Mouse (Mus musculus): Measurements from ENCODE around the gene Gm10974.

Gene Gm10974

DNA sequence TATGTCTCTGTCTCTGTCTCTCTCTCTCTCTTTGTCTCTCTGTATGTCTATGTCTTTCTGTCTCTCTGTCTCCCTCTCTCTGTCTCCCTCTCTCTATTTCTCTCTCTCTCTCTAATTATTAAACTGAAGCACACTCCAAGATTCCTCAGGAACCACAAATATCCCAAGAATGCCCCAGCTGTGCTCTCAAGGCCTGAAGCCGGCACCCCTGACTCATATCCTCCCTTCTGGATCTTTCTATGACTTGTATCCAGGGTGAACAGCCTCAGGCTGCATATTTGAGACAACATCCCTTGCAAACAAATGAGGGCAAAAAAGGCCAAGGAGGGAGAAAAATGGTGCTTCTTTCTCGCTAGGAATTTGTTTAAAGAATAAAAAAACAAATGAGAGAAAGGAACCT lies at the start of gene Gm10974:
Gm10974 (plus strand) TSS at position 2 of the 400 bp plus-strand sequence.
- DNase-seq (ENCODE audit: low spot score in 2 of 2) = no peak

GRCm38 (mm10) chr7:66318147-66318546 lies 47.6 kb upstream of the Gm10974 start:
- no peak for DNase-seq (ENCODE audit: low spot score in 2 of 2)

DNA sequence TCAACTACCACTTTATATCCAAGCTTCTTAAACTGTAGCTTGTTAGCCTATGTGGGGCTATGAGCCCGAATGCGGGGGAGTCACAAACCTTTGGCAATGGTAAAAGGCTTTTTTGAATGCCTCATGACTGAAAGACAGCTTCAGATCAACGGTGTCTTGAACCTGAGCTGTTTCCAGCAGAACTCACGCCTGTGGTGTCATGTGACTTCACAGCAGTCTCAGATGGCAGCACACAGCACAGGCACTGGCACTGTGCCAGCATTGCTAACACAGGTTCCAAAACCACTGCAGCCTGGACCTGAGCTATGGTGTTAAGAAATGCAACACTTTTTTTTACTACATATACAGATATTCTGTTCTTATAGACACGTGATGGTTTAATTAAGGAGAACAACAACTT lies 44.7 kb upstream of the Gm10974 start:
- DNase-seq (ENCODE audit: low spot score in 2 of 2) = no peak

- no peak for DNase-seq (ENCODE audit: low spot score in 2 of 2)
These were observed 42.3 kb upstream of the Gm10974 start for GRCm38 (mm10) chr7:66323252-66324015.

DNA sequence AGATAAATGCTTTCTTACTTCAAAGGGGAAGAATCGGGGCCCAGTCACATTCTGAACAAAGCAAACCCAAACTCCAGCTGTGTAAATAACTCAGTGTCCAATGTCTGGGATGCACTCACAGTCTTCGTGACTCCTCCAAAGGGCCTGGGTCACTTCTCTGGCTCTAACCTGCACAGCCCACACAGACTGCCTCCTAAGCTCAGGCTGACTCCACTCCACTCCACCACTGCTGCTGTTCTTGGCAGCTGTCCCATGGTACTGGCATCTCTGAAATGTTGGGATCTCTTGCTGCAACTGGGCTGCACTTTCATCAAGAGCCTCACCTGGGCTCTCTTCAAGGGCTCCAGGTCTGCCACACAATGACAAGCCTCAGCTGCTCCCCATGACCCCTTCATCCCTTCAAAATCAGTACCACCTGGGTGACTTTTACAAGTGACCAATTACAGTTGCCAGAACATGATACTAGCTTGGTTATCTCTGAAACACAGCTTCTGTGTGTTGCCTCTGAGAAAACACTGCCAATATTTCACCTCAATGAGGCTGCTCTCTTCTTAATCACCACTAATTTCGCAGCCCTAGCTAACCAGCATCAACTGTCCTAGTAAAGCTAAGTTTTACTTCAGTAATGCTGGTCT lies 40.2 kb upstream of the Gm10974 start:
- no peak for DNase-seq (ENCODE audit: low spot score in 2 of 2)

- DNase-seq (ENCODE audit: low spot score in 2 of 2) = no peak
These were observed 38.2 kb upstream of the Gm10974 start for GRCm38 (mm10) chr7:66327516-66327915.

DNA sequence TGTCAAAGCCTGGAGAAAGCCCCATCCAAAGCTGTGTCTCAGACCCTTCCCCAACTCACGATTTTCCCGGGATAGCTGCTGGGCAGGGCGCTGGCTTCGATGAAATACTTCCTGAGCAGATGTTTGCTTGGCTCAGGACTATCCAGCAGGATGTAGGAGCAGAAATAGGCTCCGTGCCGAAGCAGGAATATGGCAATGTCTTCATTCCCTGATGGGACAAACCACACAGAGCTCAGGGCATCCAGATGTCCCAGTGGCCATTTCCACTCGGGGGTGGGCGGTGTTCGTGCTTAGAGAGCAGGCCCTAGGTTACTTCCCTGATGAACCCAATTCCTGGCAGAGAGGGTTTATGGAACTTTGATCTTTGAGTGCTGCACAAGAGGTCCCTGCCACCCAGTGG lies 35.1 kb upstream of the Gm10974 start:
- no peak for DNase-seq (ENCODE audit: low spot score in 2 of 2)

GRCm38 (mm10) chr7:66332340-66332739 lies 33.4 kb upstream of the Gm10974 start:
- DNase-seq (ENCODE audit: low spot score in 2 of 2) = no peak

GRCm38 (mm10) chr7:66333906-66334500 lies 31.7 kb upstream of the Gm10974 start:
- no peak for DNase-seq (ENCODE audit: low spot score in 2 of 2)

GRCm38 (mm10) chr7:66336955-66337354 lies 28.8 kb upstream of the Gm10974 start:
- DNase-seq (ENCODE audit: low spot score in 2 of 2) = no peak

GRCm38 (mm10) chr7:66339625-66340024 lies 26.1 kb upstream of the Gm10974 start:
- no peak for DNase-seq (ENCODE audit: low spot score in 2 of 2)

DNA sequence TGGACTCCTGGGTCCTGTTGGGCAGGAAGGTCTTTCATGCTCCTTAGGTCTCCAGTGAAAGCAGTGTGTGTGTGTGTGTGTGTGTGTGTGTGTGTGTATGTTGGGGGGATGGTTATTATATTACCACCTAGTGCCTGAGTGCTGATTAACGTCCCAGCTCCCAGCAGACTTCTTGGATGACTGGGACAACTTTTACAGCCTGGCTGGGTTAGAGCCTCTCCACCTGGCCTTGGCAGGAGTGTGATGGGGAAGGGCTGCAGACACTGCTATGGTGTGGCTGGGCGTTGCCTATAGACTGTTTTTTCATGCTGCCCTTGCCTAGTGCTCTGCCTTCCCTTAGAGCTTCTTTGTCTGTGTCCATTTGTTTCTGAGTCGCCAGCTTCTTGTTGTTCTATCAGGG lies 25.7 kb upstream of the Gm10974 start:
- no peak for DNase-seq (ENCODE audit: low spot score in 2 of 2)

DNA sequence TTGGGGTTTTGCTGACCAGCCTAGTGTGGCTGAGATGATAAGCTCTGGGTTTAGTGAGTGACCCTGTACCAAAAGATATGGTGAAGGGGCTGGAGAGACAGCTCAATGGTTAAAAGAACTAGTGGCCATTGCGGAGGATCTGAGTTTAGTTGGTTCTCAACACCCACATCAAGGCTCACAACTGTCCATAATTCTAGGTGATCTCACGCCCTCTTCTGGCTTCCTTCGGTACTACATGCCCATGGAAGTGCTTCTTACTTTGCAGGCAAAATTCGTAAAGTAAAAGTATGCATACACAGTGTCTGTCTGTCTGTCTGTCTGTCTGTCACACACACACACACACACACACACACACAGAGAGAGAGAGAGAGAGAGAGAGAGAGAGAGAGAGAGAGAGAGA lies 23.4 kb upstream of the Gm10974 start:
- no peak for DNase-seq (ENCODE audit: low spot score in 2 of 2)

GRCm38 (mm10) chr7:66342831-66343230 lies 22.9 kb upstream of the Gm10974 start:
- DNase-seq (ENCODE audit: low spot score in 2 of 2) = no peak

DNA sequence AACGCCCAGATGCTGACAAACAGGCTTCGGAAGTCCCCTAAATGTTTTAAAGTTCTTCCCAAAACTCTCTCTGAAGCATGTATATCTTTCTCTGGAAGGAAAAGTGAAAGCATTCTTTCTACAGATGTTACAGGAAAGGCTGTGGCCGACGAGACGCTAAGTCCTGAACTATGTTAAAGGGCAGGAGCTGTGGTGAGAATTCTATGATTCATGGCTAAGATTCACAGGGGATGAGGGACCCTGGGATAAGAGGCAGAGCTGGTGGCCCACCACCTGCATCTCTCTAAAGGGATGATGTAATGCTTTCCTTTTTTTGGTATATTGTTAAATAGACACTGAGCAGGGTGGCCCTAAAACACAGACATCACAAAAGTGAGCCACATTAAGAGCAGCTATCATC lies 22.4 kb upstream of the Gm10974 start:
- no peak for DNase-seq (ENCODE audit: low spot score in 2 of 2)

DNA sequence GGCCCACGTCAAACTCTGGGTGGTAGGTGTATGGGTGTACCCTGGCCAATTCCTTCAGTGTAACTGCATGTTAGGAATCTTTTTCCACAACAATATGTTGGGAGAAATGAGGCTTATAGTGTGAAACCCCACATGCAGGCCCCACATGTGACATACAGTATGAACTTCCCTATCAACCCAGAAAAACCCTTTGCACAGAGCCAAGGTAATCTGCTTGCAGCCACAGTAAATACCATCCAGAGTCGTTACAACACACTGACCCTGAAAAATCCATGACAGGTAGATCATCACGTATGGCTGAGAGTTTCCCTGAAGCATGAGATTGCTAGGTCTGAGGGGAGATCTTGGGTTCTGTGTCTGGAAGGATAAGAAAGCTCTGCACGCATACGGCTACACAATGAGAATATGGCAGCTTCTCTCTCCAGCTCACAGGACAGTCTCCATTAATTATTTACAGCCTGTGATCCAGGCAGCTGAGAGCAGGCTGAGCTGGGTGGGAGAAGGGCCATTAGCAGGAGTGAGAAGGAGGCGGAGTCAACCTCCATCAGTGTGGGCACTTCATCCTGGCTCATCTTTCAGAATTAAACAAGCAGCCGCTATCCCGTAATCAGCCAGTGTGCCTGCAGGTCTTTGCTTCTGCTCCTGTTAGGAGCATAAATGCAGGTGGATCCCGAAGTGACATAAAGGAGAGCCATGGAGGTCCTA lies 18.6 kb upstream of the Gm10974 start:
- DNase-seq (ENCODE audit: low spot score in 2 of 2) = no peak

- no peak for DNase-seq (ENCODE audit: low spot score in 2 of 2)
These were observed 17.1 kb upstream of the Gm10974 start for GRCm38 (mm10) chr7:66348588-66348987.

DNA sequence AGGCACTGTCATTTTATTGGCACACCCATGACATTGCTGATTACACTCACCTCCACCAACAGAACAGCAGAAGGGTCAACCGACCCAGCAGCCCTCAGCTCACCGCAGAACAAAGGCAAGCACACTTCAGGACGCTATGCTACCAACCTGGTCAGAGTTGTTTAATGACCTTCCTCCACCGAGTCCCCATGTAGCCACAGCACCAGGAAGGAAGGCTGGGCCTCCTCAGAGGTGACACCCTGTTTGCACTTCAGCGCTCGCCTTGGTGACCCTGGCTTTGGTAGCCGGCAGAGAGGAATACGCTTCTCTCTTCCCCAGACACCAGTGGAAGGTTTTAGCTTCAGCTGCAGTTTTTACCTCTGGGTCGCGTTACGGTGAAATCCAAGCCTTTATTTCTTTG lies 16.0 kb upstream of the Gm10974 start:
- DNase-seq (ENCODE audit: low spot score in 2 of 2) = no peak

DNA sequence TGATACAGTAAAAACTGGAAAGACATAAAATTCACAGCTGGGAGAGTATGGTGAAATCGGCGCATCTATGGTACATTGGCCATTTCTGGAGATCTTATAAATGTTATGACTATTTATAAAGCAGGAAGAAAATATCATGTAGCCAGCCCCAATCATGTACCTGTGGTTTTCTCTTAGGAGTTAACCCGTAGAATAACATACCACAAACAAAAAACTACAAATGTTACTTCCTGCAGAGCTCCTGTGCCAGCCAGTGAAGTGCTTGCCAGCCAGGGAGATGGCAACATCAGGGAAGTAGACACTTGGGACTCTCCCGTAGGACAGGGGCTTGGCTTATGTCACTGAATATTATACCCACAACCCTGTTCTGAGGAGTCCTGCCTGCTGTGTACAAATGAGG lies 14.6 kb upstream of the Gm10974 start:
- DNase-seq (ENCODE audit: low spot score in 2 of 2) = no peak

DNA sequence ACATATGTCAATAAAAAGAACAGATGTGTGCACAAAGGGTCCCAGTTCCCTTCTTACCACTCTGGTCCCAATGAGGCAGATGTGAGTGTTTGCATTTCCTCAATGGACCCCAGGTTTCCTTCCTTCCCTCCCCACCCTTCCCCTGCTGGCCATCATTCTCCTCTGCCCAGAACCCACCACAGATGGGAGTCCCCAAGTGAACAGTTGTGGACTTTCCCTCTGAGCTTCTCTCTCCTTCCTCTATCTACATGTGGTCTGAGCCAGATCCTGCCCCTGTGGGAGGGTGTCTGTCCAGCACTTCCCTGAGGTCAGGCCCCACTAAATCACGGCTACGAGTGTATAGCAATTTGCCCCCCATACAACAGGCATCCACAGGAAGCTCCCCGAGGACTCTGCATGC lies 10.8 kb upstream of the Gm10974 start:
- no peak for DNase-seq (ENCODE audit: low spot score in 2 of 2)

DNA sequence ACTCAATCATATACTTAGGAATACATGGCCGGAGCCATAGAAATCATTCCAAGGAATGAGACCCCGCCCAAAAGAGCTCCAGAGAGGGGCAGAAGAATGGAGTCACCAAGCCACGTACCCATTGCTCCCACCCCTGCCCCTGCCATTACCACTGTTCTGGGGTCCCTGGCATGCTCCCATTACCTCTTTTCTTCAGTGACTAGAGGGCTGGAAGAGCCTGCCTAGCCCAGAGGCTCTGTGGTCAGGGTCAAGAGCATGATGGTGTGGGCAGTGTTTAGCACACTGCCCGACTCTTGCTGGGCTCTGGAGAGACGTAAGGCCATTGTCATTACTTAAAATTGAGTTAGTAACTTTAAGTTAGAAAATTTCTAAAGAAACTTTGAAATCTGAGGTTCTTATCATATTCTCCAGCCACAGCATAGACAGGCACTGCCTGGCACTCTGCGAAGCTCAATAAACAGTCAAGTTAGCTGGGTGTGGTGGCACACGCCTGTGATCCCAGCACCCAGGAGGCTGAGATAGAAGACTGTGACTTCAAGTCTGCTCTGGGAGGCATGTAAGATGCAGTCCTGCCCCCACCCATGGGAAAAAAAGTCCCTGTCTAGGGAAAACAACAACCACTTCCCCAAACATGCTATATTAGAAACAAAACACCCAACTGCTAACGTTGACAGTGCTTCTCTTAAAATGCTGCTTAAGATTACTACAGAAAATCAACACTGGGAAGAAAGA lies 9.7 kb upstream of the Gm10974 start:
- no peak for DNase-seq (ENCODE audit: low spot score in 2 of 2)

DNA sequence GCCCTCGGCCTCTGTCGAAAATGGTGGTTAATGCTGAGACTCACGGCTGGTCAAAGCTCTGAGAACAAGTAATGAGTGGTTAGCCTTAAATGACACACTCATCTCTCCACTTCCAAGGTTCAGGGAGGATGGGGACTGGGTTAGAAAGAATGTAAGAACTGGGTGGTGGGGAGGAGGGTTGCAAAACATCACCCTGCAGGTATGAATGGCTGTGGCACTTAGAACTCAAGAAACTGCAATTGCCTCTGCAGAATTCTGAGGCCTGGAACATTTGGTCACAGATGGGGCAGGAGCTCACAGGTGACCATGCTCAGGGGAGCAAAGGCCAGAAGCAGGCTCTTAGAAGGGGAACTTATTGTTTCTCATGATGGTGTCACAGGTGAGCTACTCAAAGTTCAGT lies 7.2 kb upstream of the Gm10974 start:
- no peak for DNase-seq (ENCODE audit: low spot score in 2 of 2)
